Mouse (Mus musculus): ENCODE measurements around the gene Atxn3.

DNA sequence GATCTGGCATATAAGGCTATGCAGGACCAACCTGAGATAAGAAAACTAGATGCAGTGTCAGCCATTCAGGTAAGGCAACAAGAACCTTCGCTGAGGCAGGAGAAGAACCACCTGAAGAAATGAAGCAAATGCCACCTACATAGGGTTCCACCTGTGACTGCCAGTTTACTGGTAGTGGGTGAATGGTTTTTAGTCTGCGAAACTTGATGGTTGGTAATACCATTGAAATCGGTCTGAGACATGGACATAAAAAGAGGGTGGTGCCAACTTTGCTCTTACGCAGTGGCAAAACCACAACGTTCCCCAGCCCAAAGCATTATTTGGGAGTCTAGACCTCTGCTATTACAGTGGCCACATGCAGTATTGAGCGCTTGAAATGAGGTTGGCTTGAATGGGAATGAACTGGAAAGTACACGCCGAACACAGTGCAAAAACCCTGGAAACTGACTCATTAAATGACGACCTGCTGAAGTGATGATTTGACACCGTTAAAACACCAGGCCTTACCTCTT, 19.4 kb upstream of the Atxn3 start:
- no peak for TF ChIP-seq CTCF (IDR thresholded peaks at IDR 0.05; ENCODE audit: low read depth, low read length)
- no peak for TF ChIP-seq POLR2A (IDR thresholded peaks at IDR 0.05; ENCODE audit: extremely low read depth, insufficient read depth, low read length)
